Mouse (Mus musculus): ENCODE measurements around the gene Neu2. TPM values are rescaled to one million over a fixed set of nuclear protein-coding genes. Genes with fewer than 3 reads are reported as not detected.

Neu2 gene
- total RNA-seq, 2 experiments from 2014 or later: 7.5 to 8.0 TPM

DNA sequence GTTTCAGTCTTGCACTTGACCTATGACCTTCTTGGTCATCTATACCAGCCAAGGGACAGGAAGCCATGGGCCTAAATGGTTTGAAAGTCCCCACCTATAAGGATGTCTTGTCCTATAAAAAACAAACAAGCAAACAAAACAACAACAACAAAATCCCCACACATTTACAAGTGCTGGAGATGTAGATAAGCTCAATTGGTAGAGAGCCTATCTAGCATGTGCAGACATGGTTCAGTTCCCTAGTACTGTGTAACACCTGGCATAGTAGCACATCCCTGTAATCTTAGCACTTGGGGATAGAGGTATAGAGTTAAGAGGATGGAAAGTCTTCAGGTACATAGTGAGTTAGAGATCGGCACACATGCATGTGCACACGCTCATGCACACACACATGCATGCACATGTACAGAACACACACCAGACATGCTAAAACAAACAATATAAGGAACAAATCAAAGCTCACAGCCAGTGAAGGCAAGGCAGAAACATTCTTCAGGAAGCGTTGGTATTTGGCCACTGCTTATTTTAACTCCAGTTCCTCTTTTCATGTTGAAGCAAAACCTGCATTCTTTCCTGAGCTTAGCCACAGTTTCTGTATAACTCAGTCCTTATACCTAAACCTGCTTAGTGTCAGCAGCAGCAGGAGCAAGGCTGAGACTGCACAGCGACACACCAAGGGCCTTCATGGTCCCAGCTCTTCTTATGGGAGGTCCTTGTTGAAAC lies 128.3 kb downstream of the Neu2 start:
- no peak overlapping the region for H3K4me3 ChIP-seq
- intact Hi-C loops (cut with DNase I): no loop called here
- no peak for DNase-seq (ENCODE audit: extremely low spot score in 1 of 2, low spot score in 2 of 2)
- TF ChIP-seq CTCF (IDR thresholded peaks at IDR 0.05): no peak
- no peak overlapping the region; the same call in 1 of the 2 replicates for H3K27ac ChIP-seq

DNA sequence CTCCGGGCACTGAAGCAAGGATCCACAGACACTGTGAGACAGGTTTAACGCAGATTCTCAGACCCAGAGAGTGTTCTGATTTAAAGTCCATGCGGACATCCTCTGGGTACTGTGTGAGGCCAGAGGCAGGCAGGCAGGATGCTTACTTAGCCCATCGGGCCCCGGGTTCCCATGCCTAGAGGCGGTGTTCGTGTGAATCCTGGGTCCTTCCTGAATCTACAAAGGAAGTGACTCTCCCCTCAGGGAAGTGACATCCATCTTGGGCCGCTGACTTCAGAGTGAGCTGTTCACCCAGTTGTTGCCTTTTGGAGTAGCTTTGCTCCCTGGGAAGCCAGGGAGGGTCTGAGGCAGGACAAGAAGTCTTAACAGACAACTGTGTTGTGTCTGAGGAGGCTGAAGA lies 130.0 kb downstream of the Neu2 start:
- TF ChIP-seq CTCF (IDR thresholded peaks at IDR 0.05): no peak
- Histone ChIP-seq H3K27ac (peak overlapping the region; percentile 37), H3K4me3 (no peak overlapping the region)
- intact Hi-C loops (cut with DNase I): no loop called here
- no peak for DNase-seq (ENCODE audit: extremely low spot score in 1 of 2, low spot score in 2 of 2)

DNA sequence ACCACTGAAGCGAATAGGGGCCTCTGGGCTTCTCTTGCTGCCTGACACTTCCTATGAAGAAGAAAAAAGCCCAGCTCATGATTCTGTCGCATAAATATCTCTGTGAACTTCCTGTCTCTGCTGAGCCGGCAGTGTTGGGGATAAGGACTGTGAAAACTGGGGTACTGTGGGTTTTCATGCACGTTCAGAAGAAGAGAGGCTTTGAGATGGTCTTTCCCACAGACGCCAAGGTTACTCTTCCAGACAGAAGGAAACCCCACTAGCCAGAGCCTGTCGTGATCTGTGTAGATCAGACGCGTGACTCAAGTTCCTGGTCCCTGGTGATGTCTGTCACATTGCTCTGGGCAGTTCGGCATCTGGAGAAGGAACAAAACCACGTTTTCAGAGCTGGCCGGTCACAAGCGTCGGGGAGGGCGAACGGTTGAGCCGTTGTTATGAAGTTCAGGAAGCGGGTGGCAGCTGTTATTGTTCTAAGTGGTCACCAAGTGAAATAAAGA lies 130.5 kb downstream of the Neu2 start:
- H3K27ac ChIP-seq: peak overlapping the region; percentile 37

GRCm38 (mm10) chr1:87643016-87643415 lies 133.3 kb downstream of the Neu2 start:
- intact Hi-C loops (cut with DNase I): no loop called here
- Histone ChIP-seq H3K27ac (no peak overlapping the region), H3K4me3 (no peak overlapping the region)
- DNase-seq (ENCODE audit: extremely low spot score in 1 of 2, low spot score in 2 of 2): no peak
- no peak for TF ChIP-seq CTCF (IDR thresholded peaks at IDR 0.05)

More for the DNA sequence above, 130.5 kb downstream of the Neu2 start:
- no peak overlapping the region for H3K4me3 ChIP-seq
- intact Hi-C loops (cut with DNase I): no loop called here
- TF ChIP-seq CTCF (IDR thresholded peaks at IDR 0.05): no peak
- no peak for DNase-seq (ENCODE audit: extremely low spot score in 1 of 2, low spot score in 2 of 2)

DNA sequence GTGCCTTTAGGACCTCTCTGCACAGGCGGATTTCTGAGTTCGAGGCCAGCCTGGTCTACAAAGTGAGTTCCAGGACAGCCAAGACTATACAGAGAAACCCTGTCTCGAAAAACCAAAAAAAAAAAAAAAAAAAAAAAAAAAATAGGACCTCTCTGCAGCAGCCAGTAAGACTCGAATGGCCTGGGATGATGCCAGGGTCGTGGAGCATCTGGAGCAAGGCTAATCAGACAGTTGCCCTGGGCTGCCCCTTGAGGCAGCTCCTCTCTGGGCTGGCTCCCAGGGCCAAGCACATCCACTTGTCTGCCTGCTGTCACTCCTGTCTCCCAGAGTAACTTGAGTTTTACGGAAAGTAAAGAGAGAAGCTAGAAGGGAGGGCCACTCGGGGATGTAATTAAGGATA lies 135.4 kb downstream of the Neu2 start:
- H3K4me3 ChIP-seq: no peak overlapping the region
- H3K27ac ChIP-seq: no peak overlapping the region
- no peak for DNase-seq (ENCODE audit: extremely low spot score in 1 of 2, low spot score in 2 of 2)
- no peak for TF ChIP-seq CTCF (IDR thresholded peaks at IDR 0.05)
- intact Hi-C loops (cut with DNase I): no loop called here

- TF ChIP-seq CTCF (IDR thresholded peaks at IDR 0.05): no peak
- Histone ChIP-seq H3K4me3 (no peak overlapping the region), H3K27ac (no peak overlapping the region)
- intact Hi-C loops (cut with DNase I): no loop called here
- DNase-seq (ENCODE audit: extremely low spot score in 1 of 2, low spot score in 2 of 2): no peak
Observed at GRCm38 (mm10) chr1:87645748-87646147, 136.1 kb downstream of the Neu2 start.

Other genes starting within 250 kb of the Neu2 start
- 10 to 100 TPM in 1 of 2 experiments, 1 to 10 TPM in 1; 10.0 to 11.0 TPM for gene Efhd1, start 245.5 kb upstream of the Neu2 start, total RNA-seq (2021)
- gene Gigyf2, start 182.9 kb upstream of the Neu2 start, total RNA-seq (2021): 100 to 1,000 TPM; 135 to 140 TPM
- 1 to 10 TPM; 2.3 to 5.3 TPM for gene Kcnj13, start 115.2 kb upstream of the Neu2 start, total RNA-seq (2021)
- under 1 TPM in 1 of 2 experiments, not detected in 1; 0.84 TPM for gene Snorc, start 39.6 kb upstream of the Neu2 start, total RNA-seq (2021)
- gene Ngef, start 64.0 kb downstream of the Neu2 start, total RNA-seq (2021): 100 to 1,000 TPM; 347 to 364 TPM
- 10 to 100 TPM; 16.7 to 20.1 TPM for gene Inpp5d, start 110.4 kb downstream of the Neu2 start, total RNA-seq (2021)
- 10 to 100 TPM; 69.1 to 69.5 TPM for gene Atg16l1, start 246.0 kb downstream of the Neu2 start, total RNA-seq (2021)

All from left cerebral cortex, adult 2 months (tissue).